Mouse (Mus musculus) lung, postnatal 0 days (tissue): ENCODE results near the gene Cdk15.

Experiments used
- CTCF ChIP-seq: IDR thresholded peaks from 2 replicates; pipeline ENCODE4 v1.5.1; 2016; ENCODE audit warnings: antibody characterized with exemption, mild to moderate bottlenecking
- EP300 ChIP-seq: IDR thresholded peaks from 2 replicates; pipeline ENCODE4 v1.6.1; 2016; ENCODE audit warnings: antibody characterized with exemption, mild to moderate bottlenecking, control low read depth

DNA sequence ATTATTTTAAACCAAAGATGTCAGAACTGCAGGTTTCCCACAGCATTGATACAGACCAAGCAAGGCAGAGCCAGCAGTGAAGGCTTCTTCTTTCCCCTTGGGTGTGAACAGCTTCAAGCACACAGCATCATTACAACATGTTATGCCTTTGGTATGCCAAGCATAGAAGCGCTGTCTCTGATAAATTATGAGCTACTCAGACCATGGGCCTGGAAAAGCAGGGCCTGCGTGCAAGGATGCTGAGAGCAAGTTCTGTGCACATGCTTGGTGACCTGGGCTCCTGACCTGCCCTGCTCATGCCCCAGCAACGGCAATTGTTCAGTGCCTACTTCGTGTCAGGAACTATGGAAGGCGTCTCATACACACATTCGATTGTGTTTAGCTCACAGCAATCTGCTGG lies 85.4 kb downstream of the Cdk15 start:
- TF ChIP-seq CTCF (no peak), EP300 (no peak)
